Mouse (Mus musculus) lung, postnatal 14 days (tissue): ENCODE results near the gene Tat.
"Not testable (repeated sequence)": the region's sequence is repeated elsewhere in the genome, so short reads cannot be mapped to it uniquely, and the experiment has no call there.

Source experiments
- DNase-seq: peaks from one replicate; pipeline ENCODE4 v3.0.0; 2021

Tat gene

DNA sequence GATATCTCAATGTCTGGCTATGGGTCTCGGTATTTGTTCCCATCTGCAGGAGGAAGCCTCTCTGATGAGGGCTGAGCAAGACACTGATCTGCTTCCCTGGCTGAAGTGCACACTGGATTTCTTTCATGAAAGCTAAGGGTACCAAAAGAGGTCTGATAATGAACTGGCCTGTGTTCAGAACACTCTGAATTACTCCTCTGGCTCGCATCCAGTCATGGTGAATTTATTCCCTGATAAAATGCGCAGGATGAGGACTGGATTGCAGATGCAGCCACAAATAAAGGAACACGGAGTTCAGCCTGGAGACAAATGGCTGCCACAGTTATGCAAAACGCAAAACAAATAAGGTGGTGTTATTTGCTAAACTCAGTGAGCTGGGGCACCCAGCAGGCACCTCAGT lies 6.3 kb upstream of the Tat start:
- DNase-seq, result no peak

DNA sequence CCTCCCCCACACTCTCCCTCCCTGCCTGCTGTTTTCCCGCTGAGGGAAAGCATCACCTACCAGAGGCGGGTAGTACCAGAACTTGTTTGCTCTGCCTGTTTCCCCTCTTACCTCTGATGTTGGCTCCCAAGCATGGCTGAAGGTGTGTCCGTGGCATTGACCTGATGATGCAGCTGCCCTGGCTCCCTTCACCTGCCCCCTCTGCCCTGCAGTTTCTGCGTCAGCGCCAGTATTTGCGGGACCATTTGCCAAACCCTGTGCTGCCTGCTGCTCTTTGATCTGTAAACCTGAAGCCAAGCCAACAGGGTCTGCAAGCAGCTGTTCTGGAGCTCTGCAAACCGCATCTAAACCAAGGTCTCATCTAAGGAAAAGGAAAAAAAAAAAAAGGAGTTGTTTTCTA lies 3.9 kb upstream of the Tat start:
- no peak for DNase-seq

DNA sequence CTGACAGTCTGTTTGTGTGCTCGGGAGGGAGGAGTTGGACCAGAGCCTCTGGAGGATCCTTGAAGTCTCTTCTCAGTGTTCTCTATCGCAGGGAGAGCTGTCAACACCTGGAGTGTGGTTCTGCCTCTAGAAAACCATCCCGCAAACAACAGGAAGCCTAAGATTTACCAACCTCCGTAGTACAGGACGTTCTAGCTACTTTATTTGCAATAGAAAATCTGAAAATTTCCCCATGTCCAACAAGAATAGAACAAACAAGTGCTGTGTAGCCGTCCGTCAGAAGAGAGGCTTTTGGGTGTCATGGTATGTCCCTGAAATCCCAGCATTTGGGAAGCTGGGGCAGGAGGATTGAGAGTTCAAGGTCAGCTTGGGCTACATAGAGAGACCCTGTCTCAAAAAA lies 2.5 kb upstream of the Tat start:
- no peak for DNase-seq

DNA sequence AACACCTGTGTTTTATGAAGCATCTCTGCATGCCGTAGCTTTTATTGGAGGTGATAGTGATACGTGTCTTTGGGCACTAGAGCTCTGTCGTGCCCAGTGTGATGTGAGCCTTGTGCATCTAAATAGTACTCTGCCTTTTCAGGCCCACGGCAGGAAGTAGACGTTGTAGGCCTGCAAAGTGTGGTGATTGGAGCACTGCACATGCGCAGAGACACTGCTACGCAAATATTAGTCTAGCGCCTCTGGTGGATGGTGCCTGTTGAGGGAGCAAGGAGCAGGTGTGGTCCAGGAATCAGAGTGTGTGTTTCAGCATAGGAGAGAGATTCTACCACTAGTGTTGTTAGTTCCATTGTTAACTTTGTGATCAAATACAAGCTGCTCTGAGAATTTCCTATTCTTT lies 1.1 kb upstream of the Tat start:
- DNase-seq, result no peak

DNA sequence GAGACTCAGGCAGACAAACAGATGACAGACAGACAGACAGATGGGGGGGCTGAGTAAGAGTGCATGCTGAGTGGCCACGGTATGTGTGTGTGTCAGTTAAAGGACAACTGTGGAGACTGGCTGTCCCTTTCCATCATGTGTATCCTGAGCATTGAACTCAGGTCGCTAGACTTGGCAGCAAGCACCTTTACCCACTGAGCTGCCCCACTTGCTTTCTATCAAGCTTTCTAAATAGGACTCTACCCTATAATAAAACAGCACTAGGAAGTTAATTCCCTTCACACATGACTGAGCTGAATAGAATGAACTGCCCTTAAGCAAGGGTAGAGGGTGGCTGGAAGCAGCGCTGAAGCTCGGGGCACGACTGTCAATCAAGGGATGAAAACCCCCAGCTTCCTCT lies 1.9 kb downstream of the Tat start:
- no peak for DNase-seq

DNA sequence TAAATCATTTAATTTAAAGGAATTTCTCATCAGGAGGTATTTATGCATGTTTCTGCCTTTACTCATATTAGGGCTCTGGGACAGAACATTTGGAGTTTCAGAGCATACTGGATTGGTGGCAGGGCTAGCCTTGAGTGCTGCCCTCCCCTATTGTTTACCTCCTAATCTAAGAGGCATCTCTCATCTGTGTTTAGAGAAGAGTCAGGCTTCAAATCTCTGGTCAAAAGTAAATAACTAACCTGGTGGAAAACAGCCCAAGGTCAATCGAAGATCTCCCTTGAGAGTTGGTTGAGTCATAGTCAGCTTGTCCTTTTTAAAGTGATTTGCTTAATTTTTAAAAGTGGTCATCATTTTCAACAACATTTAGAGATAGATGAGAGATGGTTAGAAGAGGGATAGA lies 2.7 kb downstream of the Tat start:
- no peak for DNase-seq

DNA sequence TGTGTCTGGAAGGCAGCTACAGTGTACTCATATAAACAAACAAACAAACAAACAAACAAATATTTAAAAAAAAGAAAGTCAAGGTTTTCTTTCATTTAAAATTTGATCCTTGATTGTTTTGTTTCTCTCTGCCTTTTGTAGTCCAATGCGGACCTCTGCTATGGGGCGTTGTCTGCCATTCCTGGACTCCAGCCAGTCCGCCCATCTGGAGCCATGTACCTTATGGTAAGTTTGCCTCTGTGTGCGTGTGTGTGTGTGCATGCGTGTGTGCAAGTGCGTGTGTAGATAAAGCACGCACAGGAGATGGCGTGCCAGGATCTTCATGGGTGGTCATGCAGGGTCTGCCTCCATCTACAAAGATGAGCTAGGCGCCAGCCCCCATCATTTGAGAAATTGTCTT lies 7.1 kb downstream of the Tat start:
- DNase-seq, result no peak

DNA sequence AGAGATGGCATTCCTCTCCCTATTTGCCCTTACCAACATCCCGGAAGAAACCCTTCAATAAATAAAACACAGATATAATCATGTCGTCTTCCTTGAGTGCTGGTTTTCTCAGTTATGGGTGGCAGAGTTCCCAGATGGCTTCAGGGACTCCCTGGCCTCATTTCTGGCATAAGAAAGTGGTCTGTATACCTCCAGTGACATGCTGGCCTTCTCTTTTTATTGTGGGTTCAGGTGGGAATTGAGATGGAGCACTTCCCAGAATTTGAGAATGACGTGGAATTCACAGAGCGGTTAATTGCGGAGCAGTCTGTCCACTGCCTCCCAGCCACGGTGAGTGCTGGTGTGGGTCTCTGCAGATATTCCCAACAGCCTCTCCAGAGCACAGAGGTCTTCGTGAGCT lies 7.8 kb downstream of the Tat start:
- DNase-seq, result no peak

DNA sequence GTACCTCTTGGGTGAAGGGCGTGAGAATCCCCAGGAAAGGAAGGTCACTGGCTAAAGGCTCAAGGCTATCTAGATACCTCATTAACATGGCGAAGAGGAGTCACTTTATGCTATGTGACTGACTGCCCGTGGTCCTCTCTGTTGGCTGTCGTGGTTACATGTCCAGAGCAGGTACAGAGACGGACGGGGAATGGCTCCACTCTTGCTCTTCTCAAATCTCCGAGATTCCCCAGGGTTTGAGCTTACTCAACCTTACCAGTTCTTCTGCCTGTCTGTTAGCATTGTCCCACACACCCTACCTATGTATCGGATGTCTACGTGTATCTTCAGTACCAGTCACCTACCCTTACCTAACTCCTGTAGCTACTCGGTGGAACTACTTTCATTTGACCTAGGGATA lies 9.7 kb downstream of the Tat start:
- no peak for DNase-seq

DNA sequence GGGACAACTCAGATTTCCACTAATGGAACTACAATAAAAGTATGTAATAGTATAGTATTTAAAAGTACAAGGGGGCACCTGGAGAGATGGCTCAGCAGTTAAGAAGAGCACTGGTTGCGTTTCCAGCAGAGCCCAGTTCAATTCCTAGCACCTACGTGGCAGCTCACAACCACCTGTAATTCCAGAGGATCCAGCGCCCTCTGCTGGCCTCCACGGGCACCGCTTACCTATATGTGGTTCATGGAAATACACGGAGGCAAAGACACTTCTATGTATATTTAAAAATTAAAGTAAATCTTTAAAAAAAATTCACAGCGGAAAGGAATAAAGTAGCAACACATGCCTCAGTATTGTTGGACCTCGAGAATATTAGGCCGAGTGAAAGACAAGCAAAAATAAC lies 12.7 kb downstream of the Tat start:
- DNase-seq, result peak; percentile 26

DNA sequence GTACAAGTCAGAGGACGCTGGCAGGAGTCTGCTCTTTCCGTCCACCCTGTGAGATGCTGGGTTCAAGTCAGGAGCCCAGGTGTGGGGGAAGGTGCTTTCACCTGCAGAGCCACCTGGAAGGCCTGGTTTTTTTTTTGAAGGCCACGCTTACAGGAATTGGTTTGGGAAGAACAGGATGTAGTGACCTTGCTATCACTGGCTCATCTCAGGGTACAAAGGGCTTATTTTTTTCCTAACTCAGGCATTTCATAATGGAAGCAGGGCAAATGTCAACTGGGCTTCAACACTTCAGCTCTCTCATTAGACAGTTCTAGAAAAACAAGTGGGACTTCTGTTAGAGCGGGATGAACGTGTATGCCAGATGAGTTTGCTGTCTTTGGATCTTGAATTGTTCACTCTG lies 14.1 kb downstream of the Tat start:
- DNase-seq, result no peak

DNA sequence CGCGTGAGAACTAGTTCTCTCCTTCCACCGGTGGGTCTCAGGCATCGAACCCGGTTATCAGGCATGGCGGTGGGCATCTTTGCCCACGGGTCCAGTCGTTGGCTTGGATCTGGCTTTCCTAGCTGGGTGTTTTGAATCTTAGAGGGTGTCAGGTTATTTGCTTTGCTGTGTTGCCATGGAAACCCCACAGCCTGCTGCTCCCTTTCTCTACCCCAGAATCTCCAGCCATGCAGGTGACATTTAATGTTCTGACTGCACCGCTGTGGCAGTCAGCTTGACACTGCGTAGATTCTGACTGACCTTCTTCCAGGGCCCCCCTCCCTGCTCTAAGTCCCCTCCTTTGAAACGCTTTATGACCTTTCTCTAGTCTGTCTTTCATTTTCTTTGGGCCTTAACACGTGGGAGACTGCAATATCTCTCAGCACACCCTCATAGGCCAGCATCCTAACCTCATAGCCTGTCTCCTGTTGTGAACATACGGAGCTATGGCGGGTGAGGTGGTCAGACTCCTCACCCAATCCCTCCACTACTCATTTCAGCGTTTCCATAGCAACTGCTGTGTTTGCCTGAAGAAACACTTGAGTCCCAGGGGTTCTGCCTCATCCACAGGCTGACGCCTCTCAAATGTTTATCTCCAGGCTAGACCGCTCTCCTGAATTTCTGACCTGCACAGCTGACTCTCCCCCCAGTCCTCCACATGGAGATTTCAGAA lies 16.2 kb downstream of the Tat start:
- DNase-seq, result no peak

DNA sequence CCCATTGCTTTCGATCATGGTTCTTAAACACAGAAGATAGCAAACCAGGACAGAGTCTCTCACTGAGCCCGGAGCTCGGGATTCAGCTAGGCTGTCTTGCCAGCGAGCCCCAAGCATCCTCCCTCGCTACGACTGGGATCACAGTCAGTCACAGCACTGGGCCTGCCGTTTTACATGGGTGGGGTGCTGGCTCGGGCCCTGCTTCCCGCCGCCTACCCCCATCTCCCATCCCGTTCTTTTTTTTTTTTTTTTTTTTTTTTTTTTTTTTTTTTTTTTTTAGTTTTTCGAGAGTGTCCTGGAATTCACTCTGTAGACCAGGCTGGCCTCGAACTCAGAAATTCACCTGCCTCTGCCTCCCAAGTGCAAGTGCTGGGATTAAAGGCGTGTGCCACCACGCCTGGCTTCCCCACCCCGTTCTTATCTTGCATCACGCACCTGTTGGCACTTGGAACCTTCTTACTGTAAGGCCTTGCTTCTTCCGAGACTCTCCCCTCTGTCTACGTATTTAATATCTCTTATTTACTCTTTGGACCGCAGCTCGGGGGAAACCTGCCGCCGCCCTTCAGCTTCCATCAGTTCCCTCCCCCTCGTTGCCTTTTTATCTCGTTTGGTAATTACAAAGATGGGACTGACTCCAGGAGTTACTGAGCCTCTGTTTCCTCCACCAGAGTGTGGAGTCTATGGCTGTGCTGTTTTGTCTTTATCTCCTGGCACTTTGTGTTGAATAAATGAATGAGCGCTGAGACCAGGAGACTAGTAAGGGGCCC lies 18.2 kb downstream of the Tat start:
- no peak for DNase-seq

DNA sequence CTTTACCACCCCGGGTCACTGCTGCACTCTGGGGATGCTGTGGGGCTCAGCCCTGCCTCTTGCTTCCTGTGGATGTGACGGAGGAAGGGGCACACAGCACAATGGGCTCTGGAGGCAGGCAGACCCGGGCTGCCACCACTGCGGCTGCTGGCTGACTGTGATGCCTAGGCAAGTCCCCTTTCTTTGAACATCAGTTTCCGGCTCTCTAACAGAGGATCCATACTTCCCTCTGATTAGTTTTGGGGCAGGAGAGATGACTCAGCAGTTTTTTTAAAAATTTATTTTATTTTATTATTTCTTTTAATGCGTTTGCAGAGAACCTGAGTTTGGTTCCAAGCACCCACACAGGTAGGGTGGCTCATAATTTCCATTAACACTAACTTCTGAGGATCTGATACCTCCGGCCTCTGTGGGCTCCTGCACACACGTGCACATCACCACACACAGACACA lies 18.8 kb downstream of the Tat start:
- no peak for DNase-seq

DNA sequence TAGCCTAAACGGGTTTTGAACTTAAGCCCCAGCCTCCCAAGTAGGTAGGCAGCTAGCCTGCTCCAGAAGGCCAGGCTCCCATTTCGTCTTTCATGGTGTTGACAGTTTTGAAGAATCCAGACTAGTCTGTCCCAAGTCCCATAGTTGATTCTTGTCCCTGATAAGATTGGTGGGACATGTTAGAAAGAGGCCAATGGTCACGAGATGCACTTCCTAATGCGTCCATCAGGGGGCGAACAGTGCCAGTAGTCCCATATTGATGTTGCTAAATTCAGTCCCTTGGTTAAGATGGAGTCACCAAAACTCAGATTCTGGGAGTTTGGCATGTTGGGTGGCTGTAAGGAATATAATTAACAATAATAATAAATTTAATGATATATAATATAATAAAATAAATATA lies 20.6 kb downstream of the Tat start:
- DNase-seq, result peak; percentile 62

DNA sequence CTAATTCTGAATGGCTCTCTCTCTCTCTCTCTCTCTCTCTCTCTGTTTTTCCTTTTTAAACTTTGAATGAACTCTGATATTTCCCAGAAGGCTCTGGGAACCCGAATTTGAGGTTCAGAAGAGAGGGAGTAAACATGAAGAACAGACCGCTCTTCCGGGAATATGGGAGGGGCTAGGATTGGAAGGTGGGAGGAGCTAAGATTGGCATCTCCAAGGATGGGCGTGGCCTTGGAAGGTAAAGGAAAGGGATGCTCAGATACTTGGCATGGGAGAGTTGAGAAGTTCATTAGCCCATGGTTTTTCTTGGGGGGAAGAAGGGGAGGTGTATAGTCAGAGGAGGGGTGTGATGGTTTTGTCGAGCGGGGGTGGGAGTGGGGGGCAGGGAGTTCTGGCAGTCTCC lies 31.8 kb downstream of the Tat start:
- DNase-seq, result no peak

DNA sequence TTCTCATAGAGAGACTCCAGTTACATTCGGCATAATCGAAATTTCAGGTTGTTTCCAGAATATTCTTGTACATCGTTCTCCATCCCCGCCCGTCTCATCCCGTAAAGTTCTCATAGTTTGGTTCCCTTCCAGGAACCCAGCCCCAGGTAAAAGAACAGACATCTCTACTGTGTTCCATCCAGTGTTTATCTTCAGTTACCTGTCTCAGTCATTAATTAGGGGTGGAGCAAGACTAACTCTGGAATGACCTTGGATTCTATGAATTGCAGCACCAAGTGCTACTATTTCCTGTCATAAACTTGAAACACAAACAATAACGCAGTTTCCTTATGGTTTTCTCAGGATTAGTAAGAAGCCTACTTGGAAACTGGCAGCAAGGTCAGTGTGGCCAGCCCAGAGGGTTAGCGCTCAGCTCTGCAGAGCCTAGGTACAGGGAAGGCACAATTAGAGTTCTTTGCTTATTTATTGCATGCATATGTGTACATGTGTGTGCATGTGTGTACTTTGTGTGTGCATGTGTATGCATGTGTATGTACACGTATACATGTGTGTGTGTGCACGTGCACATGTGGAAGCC lies 32.6 kb downstream of the Tat start:
- no peak for DNase-seq

DNA sequence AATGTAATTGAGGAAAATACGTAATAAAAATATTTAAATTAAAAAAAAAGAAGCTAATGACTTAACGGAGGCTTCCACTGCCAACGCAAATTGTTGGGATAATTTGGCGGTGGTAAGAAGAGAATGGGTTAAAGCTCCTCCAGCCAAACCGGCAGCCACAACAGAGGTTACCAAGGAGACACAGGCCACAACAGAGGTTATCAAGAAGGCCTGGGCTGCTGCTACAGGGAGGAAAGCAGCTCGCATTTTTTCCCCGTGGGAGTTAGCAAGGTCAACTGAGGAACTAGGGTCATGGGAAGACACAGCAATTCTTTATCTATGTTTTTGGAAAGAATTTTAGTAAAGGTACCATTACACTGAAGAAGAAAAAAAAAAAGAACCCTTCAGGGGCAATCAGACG lies 43.5 kb downstream of the Tat start:
- DNase-seq, result not testable (repeated sequence)

DNA sequence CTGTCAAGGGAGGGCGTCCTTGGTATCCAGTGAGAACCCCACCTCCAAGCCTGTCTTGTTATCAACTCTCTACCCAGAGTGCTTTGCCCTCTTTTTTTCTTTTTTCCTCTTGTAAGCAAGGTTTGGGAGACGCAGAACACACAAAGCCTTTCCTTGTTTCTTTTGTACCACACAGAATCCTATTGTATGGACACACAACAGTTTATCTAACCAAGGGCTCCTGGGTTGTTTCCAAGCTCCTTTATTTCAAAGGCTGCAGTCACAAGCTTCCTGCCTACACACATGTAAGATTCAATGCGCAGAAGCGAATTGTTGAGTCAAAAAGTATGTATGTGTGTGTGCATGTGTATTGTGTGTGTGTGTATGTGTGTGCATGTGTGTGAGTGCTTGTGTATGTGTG lies 44.1 kb downstream of the Tat start:
- DNase-seq, result no peak

DNA sequence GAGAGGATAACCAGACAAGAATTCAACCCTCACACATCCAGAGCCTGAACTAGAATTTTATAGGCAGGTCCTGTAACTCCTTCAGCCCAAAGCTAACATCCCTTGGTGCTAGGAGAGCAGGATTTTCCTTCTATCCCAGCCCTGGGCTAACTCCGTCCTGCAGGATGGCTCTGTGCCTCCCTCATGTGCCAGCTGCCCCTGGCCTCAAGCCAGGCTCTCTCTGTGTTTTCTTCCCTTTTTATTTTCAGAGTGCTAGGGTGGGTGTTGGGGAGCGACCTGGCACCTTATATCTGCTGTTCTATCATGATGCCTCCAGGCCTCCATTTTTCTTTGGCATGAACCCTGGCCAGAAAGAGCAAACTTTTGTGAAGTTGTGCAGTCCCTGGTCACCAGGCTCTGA lies 45.9 kb downstream of the Tat start:
- no peak for DNase-seq

DNA sequence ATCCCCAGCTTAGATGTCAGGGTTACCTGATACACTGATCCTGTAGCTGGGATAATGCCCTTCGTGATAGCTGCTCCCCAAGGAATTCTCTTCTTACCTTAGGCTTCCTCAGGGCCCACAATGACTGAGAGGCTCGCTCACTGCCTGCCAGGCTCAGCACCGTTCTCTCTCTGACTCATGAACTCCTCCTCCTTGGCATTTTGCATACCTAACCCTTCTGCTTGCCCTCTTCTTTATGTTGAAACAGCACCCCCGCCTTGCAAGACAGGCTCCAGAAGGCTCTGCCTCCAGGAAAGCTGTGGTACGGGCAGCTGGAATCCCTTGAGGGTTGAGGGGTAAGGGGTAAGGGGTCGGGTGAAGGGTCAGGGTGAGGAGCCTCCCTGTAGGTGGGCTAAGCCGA lies 49.0 kb downstream of the Tat start:
- DNase-seq, result no peak

DNA sequence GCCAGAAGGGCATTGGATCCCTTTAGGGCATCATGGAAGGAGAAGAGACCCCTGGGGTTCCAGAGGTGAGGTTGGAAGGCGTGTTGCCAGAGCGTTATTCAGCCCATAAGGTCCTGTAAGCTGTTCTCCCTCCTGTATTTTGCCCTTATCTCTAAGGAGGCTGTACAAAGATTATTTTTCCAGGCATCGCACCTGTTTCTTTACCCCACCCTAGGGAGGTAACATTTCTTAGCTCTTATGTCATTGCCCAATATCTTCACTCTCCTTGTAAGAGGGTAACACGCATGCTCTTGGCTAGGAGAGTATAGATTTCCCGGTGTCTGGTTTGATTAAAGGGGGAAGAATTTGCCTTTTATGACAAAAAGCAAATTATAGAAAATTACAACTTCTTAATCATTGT lies 49.4 kb downstream of the Tat start, which contains the start of gene Chst4:
TSS of gene Chst4 (minus strand) at position 82 of the 400 bp plus-strand sequence.
- no peak for DNase-seq

DNA sequence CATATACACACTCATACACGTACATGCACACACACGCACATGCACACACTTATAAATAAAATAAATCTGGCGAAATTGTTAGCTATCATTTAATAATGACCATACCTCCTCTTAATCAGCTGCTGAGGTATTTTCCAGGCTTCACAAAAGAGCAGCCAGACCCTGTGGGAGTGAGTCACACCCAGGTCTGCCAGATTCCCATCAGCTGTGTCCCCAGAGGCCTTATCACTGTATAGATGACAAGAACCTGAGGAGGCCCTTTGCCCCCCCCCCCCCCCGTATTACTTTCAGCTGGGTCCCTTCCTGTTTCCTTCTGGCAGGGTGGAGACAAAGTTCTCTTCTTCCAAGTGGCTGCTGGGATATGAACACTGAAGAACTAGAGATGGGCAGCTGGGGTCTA lies 50.3 kb downstream of the Tat start:
- DNase-seq, result no peak
